Mouse (Mus musculus): Measurements from ENCODE around the gene Rtl6. TPM values are rescaled to one million over a fixed set of nuclear protein-coding genes. Genes with fewer than 3 reads are reported as not detected.

Rtl6 gene
- 16.9 and 20.9 TPM in 2 replicates for polyA plus RNA-seq (2012; rRNA removed)
- 13.4 and 13.9 TPM in 2 replicates for polyA plus RNA-seq (2014; fragmentation: Nextera tagmentation; extraction: Ambion mirVana)

DNA sequence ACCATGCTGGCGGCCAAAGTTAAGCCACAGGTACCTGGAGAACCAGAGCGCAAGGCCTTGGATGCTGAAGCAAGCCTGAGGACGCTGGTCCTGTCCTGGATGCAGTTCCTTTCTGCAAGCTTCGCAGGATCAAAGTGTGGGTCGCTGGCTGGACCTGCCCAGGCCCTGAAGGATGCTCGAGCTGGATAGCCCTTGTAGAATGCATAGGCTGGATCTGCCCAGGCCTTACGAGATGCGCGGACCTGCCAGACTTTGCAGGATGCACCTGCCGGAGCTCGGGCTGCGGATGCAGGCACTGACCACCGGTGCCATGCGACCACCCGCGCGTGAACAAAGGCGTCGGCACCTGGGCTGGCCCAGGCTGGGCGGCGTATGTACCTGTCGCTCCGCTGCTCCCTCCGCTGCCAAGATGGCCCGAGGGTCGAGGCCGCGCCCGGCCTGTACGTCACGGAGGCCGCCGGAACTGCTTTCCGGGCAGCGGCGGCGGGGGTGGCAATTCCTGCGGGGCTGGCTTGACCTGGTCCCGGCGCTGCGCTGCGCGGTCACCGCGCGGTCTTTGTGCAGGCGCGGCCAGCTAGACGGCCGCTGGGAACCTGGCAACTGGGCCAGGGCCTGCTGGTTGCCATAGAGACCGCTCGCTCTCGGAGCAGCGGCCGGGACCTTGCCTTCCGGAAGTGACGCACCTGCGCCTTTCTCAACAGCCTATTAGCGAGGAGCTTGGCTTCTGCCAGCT lies at the start of gene Rtl6:
Gene Rtl6, minus strand, starts transcription at position 635 of the 733 bp plus-strand sequence.
- peaks cover 6% of the 10 kb centered on the region; the same call in 1 of the 2 replicates for H3K4me1 ChIP-seq (ENCODE audit: control insufficient read depth, insufficient read depth, low read length)
- peak; percentile 64; the same call in 1 of the 2 replicates for TF ChIP-seq POLR2A (IDR thresholded peaks at IDR 0.05; ENCODE audit: borderline replicate concordance, extremely low read depth, insufficient read depth, insufficient read length)
- H3K9me3 ChIP-seq (ENCODE audit: control insufficient read depth, low read length): no peaks in the 10 kb centered on the region
- WGBS: 10% methylated on average over 57 of the region's 59 CpGs
- peak; percentile 89 for DNase-seq (ENCODE audit: low spot score)
- H3K9ac ChIP-seq (ENCODE audit: low read depth, low read length, severe bottlenecking): peak within 1 kb of the TSS; percentile 84
- no peaks in the 10 kb centered on the region for H3K27me3 ChIP-seq (ENCODE audit: control insufficient read depth, insufficient read depth, low read length)
- H3K4me2 ChIP-seq (replicated peaks; ENCODE audit: low read depth, low read length, severe bottlenecking): peak within 1 kb of the TSS; percentile 86
- peaks cover 29% of the 10 kb centered on the region for H3K36me3 ChIP-seq (ENCODE audit: control insufficient read depth, insufficient read depth, low read length)
- peak within 1 kb of the TSS; percentile 62 for H3K4me3 ChIP-seq (replicated peaks; ENCODE audit: low read length)
- peak; percentile 92 for ATAC-seq (ENCODE audit: low FRiP score, low read depth)
- peak within 1 kb of the TSS; percentile 70 for H3K27ac ChIP-seq (replicated peaks; ENCODE audit: low read depth, low read length)

DNA sequence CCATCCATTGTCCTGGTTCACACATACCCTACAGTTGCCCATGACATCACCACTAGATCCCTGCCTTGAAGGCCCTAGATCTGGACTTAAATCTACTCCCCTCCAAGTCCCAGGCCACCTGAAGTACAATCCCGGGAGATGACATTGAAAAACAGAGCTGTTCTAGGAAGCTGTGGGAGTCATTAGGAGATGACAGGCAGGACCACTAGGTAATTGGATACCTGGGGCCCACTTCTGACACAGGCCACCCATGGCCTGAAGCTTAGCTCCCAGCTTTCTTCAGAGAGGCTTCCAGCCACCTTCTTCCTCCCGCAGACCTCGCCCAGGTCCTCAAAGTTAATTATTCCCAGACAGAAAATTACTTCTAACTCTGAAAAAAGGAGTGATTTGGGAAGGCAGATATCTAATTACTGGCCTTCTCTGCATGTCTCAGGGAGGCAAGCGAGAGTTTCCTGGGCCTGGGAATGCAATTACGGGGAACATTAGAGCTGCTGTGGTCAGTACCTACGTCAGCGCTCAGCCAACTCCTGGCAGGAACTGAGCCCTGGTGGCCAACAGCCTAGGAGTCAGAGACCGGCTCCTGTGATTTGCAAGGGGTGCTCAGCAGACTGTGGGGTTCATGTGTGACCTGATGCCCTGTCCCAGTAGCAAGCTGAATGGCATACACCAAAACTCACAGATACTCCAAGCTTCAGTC lies 45.8 kb upstream of the Rtl6 start:
- H3K4me3 ChIP-seq (replicated peaks; ENCODE audit: low read length): no peak overlapping the region
- no peak for TF ChIP-seq POLR2A (IDR thresholded peaks at IDR 0.05; ENCODE audit: borderline replicate concordance, extremely low read depth, insufficient read depth, insufficient read length)
- no peak overlapping the region for H3K9ac ChIP-seq (ENCODE audit: low read depth, low read length, severe bottlenecking)
- WGBS: 39% methylated on average over 8 of the region's 8 CpGs
- no peak for ATAC-seq (ENCODE audit: low FRiP score, low read depth)
- no peaks in the 10 kb centered on the region for H3K36me3 ChIP-seq (ENCODE audit: control insufficient read depth, insufficient read depth, low read length)
- H3K27ac ChIP-seq (replicated peaks; ENCODE audit: low read depth, low read length): no peak overlapping the region
- DNase-seq (ENCODE audit: low spot score): no peak
- H3K9me3 ChIP-seq (ENCODE audit: control insufficient read depth, low read length): no peaks in the 10 kb centered on the region
- 0 out of 2 replicates have a peak, but pooled peaks cover 9% of the 10 kb centered on the region for H3K4me1 ChIP-seq (ENCODE audit: control insufficient read depth, insufficient read depth, low read length)
- H3K4me2 ChIP-seq (replicated peaks; ENCODE audit: low read depth, low read length, severe bottlenecking): no peak overlapping the region
- H3K27me3 ChIP-seq (ENCODE audit: control insufficient read depth, insufficient read depth, low read length): no peaks in the 10 kb centered on the region

DNA sequence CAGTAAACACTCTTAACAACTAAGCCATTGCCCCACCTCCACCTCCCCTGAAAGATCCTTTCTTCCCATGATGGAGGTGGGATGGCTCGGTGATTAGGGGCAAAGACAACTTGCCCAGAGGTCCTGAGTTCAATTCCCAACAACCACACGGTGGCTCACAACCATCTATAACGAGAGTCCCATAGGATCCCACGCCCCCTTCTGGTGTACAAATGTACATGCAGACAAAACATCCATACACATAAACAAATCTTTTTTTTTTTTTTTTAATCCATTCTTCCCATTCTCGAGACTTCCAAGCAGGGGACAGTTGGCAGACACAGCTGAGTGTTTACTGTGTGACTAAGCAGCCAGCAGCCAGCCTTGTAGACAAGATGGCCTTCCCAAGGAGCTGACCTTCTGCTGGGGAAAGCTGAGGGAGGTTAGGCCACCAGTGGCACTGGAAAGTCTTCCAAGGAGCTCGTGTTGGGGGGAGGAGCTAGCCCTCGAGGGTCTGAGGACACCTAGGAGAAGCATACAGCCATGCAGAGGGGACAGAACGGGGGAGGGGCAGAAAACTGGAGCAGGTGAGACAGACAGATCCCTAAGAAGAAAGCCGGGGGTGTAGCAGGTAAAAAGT lies 43.5 kb upstream of the Rtl6 start:
- H3K27ac ChIP-seq (replicated peaks; ENCODE audit: low read depth, low read length): no peak overlapping the region

DNA sequence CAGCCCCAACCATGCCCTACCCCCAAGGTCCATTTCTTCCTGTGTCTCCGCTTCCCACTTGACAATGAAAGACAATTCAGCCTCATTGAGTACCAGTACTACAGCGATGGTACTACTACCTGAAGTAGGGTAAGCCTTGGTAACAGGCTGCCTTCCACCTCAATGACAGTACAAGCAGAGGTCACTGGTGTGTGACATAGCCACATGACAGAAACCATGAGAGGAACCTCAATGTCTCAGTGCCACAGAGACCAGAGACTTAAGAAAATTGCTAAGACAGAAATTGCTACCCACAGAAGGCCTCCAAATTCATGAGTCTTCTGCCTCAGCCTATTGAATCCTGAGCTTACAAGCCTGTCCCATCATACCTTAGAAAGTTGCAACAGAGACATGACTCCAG lies 41.3 kb upstream of the Rtl6 start:
- Histone ChIP-seq H3K4me3 (replicated peaks; ENCODE audit: low read length) (no peak overlapping the region), H3K4me2 (replicated peaks; ENCODE audit: low read depth, low read length, severe bottlenecking) (no peak overlapping the region), H3K9ac (ENCODE audit: low read depth, low read length, severe bottlenecking) (no peak overlapping the region), H3K36me3 (ENCODE audit: control insufficient read depth, insufficient read depth, low read length) (no peaks in the 10 kb centered on the region), H3K27ac (replicated peaks; ENCODE audit: low read depth, low read length) (no peak overlapping the region), H3K9me3 (ENCODE audit: control insufficient read depth, low read length) (no peaks in the 10 kb centered on the region), H3K27me3 (ENCODE audit: control insufficient read depth, insufficient read depth, low read length) (no peaks in the 10 kb centered on the region), H3K4me1 (ENCODE audit: control insufficient read depth, insufficient read depth, low read length) (peaks cover 11% of the 10 kb centered on the region; the same call in 1 of the 2 replicates)
- DNase-seq (ENCODE audit: low spot score) (no peak), ATAC-seq (ENCODE audit: low FRiP score, low read depth) (no peak)
- TF ChIP-seq POLR2A (IDR thresholded peaks at IDR 0.05; ENCODE audit: borderline replicate concordance, extremely low read depth, insufficient read depth, insufficient read length): no peak
- 96% methylated on average over 2 of the region's 2 CpGs for WGBS

More for the DNA sequence above, 43.5 kb upstream of the Rtl6 start:
- ATAC-seq (ENCODE audit: low FRiP score, low read depth) (no peak), DNase-seq (ENCODE audit: low spot score) (no peak)
- Histone ChIP-seq H3K4me2 (replicated peaks; ENCODE audit: low read depth, low read length, severe bottlenecking) (no peak overlapping the region), H3K4me1 (ENCODE audit: control insufficient read depth, insufficient read depth, low read length) (0 out of 2 replicates have a peak, but pooled peaks cover 9% of the 10 kb centered on the region), H3K4me3 (replicated peaks; ENCODE audit: low read length) (no peak overlapping the region), H3K27me3 (ENCODE audit: control insufficient read depth, insufficient read depth, low read length) (no peaks in the 10 kb centered on the region), H3K36me3 (ENCODE audit: control insufficient read depth, insufficient read depth, low read length) (no peaks in the 10 kb centered on the region), H3K9me3 (ENCODE audit: control insufficient read depth, low read length) (no peaks in the 10 kb centered on the region), H3K9ac (ENCODE audit: low read depth, low read length, severe bottlenecking) (no peak overlapping the region)
- WGBS: 74% methylated on average over 9 of the region's 9 CpGs
- TF ChIP-seq POLR2A (IDR thresholded peaks at IDR 0.05; ENCODE audit: borderline replicate concordance, extremely low read depth, insufficient read depth, insufficient read length): no peak

DNA sequence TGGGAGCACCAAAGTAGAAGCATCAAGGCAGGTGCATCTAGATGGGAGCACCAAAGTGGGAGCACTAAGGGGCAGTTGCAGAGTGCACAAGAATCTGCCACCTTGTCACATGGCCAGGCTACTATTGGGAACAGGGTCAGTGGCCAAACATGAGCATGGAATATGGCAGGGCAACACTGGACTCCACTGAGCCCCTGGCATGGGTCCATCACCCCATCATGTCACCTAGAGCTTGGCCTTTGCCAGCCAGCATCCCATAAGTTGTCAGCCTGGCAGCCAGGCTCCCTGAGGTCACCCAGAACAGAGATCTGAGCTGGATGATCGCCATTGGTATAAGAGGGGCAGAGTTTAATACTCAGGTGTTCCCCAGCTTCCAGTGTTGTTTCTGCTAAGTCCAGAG lies 40.2 kb upstream of the Rtl6 start:
- no peaks in the 10 kb centered on the region for H3K27me3 ChIP-seq (ENCODE audit: control insufficient read depth, insufficient read depth, low read length)
- no peak overlapping the region for H3K4me2 ChIP-seq (replicated peaks; ENCODE audit: low read depth, low read length, severe bottlenecking)
- DNase-seq (ENCODE audit: low spot score): no peak
- WGBS: 89% methylated on average over 1 of the region's 1 CpGs
- ATAC-seq (ENCODE audit: low FRiP score, low read depth): no peak
- no peaks in the 10 kb centered on the region for H3K36me3 ChIP-seq (ENCODE audit: control insufficient read depth, insufficient read depth, low read length)
- H3K4me3 ChIP-seq (replicated peaks; ENCODE audit: low read length): no peak overlapping the region
- TF ChIP-seq POLR2A (IDR thresholded peaks at IDR 0.05; ENCODE audit: borderline replicate concordance, extremely low read depth, insufficient read depth, insufficient read length): no peak
- H3K4me1 ChIP-seq (ENCODE audit: control insufficient read depth, insufficient read depth, low read length): peaks cover 6% of the 10 kb centered on the region
- H3K27ac ChIP-seq (replicated peaks; ENCODE audit: low read depth, low read length): no peak overlapping the region
- no peak overlapping the region for H3K9ac ChIP-seq (ENCODE audit: low read depth, low read length, severe bottlenecking)
- H3K9me3 ChIP-seq (ENCODE audit: control insufficient read depth, low read length): no peaks in the 10 kb centered on the region

All from limb, embryonic 14.5 days (tissue).